Mouse (Mus musculus) spleen, adult 2 months (tissue): Measurements from ENCODE around the gene Serpinb8.

Experiments used
- CTCF ChIP-seq: fragments of 200-500 bp; IDR thresholded peaks from 2 replicates; pipeline ENCODE4 v1.5.1; 2011; ENCODE audit warnings: mild to moderate bottlenecking, inconsistent platforms; ENCODE audit not compliant: insufficient read depth, insufficient read length, insufficient replicate concordance; ENCODE audit errors: extremely low read depth
- POLR2A ChIP-seq: fragments of 200-500 bp; IDR thresholded peaks from 2 replicates; pipeline ENCODE4 v1.6.1; 2011; ENCODE audit warnings: low read depth, low read length, inconsistent platforms

DNA sequence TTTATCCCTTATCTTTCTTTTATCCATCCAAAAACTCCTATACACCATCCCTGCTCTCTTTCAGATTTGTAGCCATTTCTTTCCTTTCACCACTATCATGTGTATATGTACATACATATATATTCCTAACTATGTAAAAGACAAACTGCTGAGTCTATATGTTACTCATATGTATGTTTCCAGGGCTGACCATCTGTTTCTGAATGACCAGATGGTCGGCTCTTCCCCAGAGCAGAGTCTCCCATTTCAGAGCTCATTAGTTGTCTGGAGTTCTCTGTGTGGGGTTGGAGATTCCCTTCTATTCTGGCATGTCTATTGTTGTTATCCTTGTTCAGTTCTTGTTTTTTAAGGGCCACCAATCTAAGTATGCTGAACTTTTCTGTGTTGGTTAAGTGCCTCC, 1.2 kb upstream of the Serpinb8 start:
- TF ChIP-seq CTCF (no peak), POLR2A (no peak)
